Mouse (Mus musculus): ENCODE data around the gene Erg28.

GRCm38 (mm10) chr12:85862514-85862913 lies 38.2 kb upstream of the Erg28 start:
- TF ChIP-seq CTCF (IDR thresholded peaks at IDR 0.05; ENCODE audit: borderline replicate concordance, extremely low read depth, insufficient read depth, insufficient read length) (no peak), POLR2A (IDR thresholded peaks at IDR 0.05; ENCODE audit: borderline replicate concordance, extremely low read depth, insufficient read depth, insufficient read length, poor library complexity, severe bottlenecking) (no peak)
